1 mouse cellular context compared by ENCODE assay signal in the genomic region with DNA sequence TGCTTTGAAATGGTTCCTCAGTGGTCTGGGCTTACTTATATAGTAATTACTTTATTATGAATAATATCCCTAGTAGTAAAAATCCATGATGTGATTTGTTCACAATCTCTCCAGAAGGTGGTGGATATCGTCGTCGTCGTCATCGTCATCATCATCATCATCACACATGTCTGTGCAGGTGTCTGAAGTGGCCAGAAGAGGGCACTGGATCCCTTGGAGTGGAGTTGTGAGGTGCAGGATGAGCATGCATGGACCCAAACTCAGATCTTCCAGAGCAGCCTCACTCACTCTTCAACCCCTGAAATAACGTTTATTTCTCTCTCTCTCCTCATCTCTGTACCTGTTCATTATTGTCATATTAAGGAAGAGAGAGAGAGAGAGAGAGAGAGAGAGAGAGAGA.
TF ChIP-seq lines count a peak whose summit lies in the region.

No protein-coding gene starts in this region.

TF ChIP-seq in MEL, 35 proteins besides CTCF, POLR2A, EP300 and RAD21:
- TF ChIP-seq ZKSCAN1 (IDR thresholded peaks at IDR 0.05; ENCODE audit: low read depth, low read length) (no peak), SMC3 (IDR thresholded peaks at IDR 0.05; ENCODE audit: low read depth, low read length) (peak; percentile 40), ZC3H11A (IDR thresholded peaks at IDR 0.05; ENCODE audit: low read depth, low read length) (peak; percentile 20; the same call in 1 of the 2 replicates)
